Mouse (Mus musculus): Measurements from ENCODE around the gene Nfkb2. TPM values are rescaled to one million over a fixed set of nuclear protein-coding genes. Genes with fewer than 3 reads are reported as not detected.

Nfkb2 gene
- polyA plus RNA-seq, 1 experiment = 20.4 TPM

- Histone ChIP-seq H3K9ac (ENCODE audit: low read depth, poor library complexity, severe bottlenecking) (no peak overlapping the region), H3K27ac (ENCODE audit: insufficient read depth, low read length) (no peak overlapping the region), H3K4me3 (ENCODE audit: low read depth, low read length) (no peak overlapping the region), H3K9me3 (replicated peaks; ENCODE audit: control insufficient read depth, insufficient read depth, low read length, poor library complexity, severe bottlenecking) (no peaks in the 10 kb centered on the region), H3K27me3 (ENCODE audit: control insufficient read depth, insufficient read depth, low read length, poor library complexity, severe bottlenecking) (no peaks in the 10 kb centered on the region), H3K4me1 (ENCODE audit: control insufficient read depth, insufficient read depth, low read length) (no peaks in the 10 kb centered on the region), H3K36me3 (ENCODE audit: control insufficient read depth, insufficient read depth, low read length, poor library complexity, severe bottlenecking) (no peaks in the 10 kb centered on the region)
- TF ChIP-seq CTCF (IDR thresholded peaks at IDR 0.05; ENCODE audit: low read depth, low read length) = no peak
- TF ChIP-seq EP300 (IDR thresholded peaks at IDR 0.05; ENCODE audit: insufficient read depth, low read depth, low read length) = no peak
- no peak for TF ChIP-seq POLR2A (IDR thresholded peaks at IDR 0.05; ENCODE audit: insufficient read depth, low read length)
Observed at GRCm38 (mm10) chr19:46310312-46310865, 6.3 kb downstream of the Nfkb2 start.

GRCm38 (mm10) chr19:46311341-46311740 lies 7.2 kb downstream of the Nfkb2 start:
- Histone ChIP-seq H3K4me1 (ENCODE audit: control insufficient read depth, insufficient read depth, low read length) (no peaks in the 10 kb centered on the region), H3K36me3 (ENCODE audit: control insufficient read depth, insufficient read depth, low read length, poor library complexity, severe bottlenecking) (no peaks in the 10 kb centered on the region), H3K4me3 (ENCODE audit: low read depth, low read length) (no peak overlapping the region), H3K27me3 (ENCODE audit: control insufficient read depth, insufficient read depth, low read length, poor library complexity, severe bottlenecking) (0 out of 2 replicates have a peak, but pooled peaks cover 2% of the 10 kb centered on the region), H3K9me3 (replicated peaks; ENCODE audit: control insufficient read depth, insufficient read depth, low read length, poor library complexity, severe bottlenecking) (no peaks in the 10 kb centered on the region), H3K9ac (ENCODE audit: low read depth, poor library complexity, severe bottlenecking) (no peak overlapping the region), H3K27ac (ENCODE audit: insufficient read depth, low read length) (no peak overlapping the region)
- no peak for TF ChIP-seq POLR2A (IDR thresholded peaks at IDR 0.05; ENCODE audit: insufficient read depth, low read length)
- TF ChIP-seq CTCF (IDR thresholded peaks at IDR 0.05; ENCODE audit: low read depth, low read length) = no peak
- no peak for TF ChIP-seq EP300 (IDR thresholded peaks at IDR 0.05; ENCODE audit: insufficient read depth, low read depth, low read length)

- H3K4me3 ChIP-seq (ENCODE audit: low read depth, low read length) = no peak overlapping the region
- no peaks in the 10 kb centered on the region for H3K4me1 ChIP-seq (ENCODE audit: control insufficient read depth, insufficient read depth, low read length)
- TF ChIP-seq EP300 (IDR thresholded peaks at IDR 0.05; ENCODE audit: insufficient read depth, low read depth, low read length) (no peak), CTCF (IDR thresholded peaks at IDR 0.05; ENCODE audit: low read depth, low read length) (no peak), POLR2A (IDR thresholded peaks at IDR 0.05; ENCODE audit: insufficient read depth, low read length) (no peak)
- H3K36me3 ChIP-seq (ENCODE audit: control insufficient read depth, insufficient read depth, low read length, poor library complexity, severe bottlenecking) = no peaks in the 10 kb centered on the region
- H3K9ac ChIP-seq (ENCODE audit: low read depth, poor library complexity, severe bottlenecking) = no peak overlapping the region
- H3K27ac ChIP-seq (ENCODE audit: insufficient read depth, low read length) = no peak overlapping the region
- no peaks in the 10 kb centered on the region for H3K9me3 ChIP-seq (replicated peaks; ENCODE audit: control insufficient read depth, insufficient read depth, low read length, poor library complexity, severe bottlenecking)
- peaks cover 5% of the 10 kb centered on the region; the same call in 1 of the 2 replicates for H3K27me3 ChIP-seq (ENCODE audit: control insufficient read depth, insufficient read depth, low read length, poor library complexity, severe bottlenecking)
Observed at GRCm38 (mm10) chr19:46312566-46312965, 8.4 kb downstream of the Nfkb2 start.

GRCm38 (mm10) chr19:46313116-46313515 lies 9.0 kb downstream of the Nfkb2 start:
- Histone ChIP-seq H3K9me3 (replicated peaks; ENCODE audit: control insufficient read depth, insufficient read depth, low read length, poor library complexity, severe bottlenecking) (no peaks in the 10 kb centered on the region), H3K27ac (ENCODE audit: insufficient read depth, low read length) (no peak overlapping the region), H3K9ac (ENCODE audit: low read depth, poor library complexity, severe bottlenecking) (no peak overlapping the region), H3K4me1 (ENCODE audit: control insufficient read depth, insufficient read depth, low read length) (no peaks in the 10 kb centered on the region), H3K4me3 (ENCODE audit: low read depth, low read length) (no peak overlapping the region), H3K36me3 (ENCODE audit: control insufficient read depth, insufficient read depth, low read length, poor library complexity, severe bottlenecking) (no peaks in the 10 kb centered on the region), H3K27me3 (ENCODE audit: control insufficient read depth, insufficient read depth, low read length, poor library complexity, severe bottlenecking) (peaks cover 9% of the 10 kb centered on the region)
- no peak for TF ChIP-seq CTCF (IDR thresholded peaks at IDR 0.05; ENCODE audit: low read depth, low read length)
- no peak for TF ChIP-seq EP300 (IDR thresholded peaks at IDR 0.05; ENCODE audit: insufficient read depth, low read depth, low read length)
- TF ChIP-seq POLR2A (IDR thresholded peaks at IDR 0.05; ENCODE audit: insufficient read depth, low read length) = no peak

GRCm38 (mm10) chr19:46313591-46313990 lies 9.5 kb downstream of the Nfkb2 start:
- no peak for TF ChIP-seq CTCF (IDR thresholded peaks at IDR 0.05; ENCODE audit: low read depth, low read length)
- TF ChIP-seq EP300 (IDR thresholded peaks at IDR 0.05; ENCODE audit: insufficient read depth, low read depth, low read length) = no peak
- no peak for TF ChIP-seq POLR2A (IDR thresholded peaks at IDR 0.05; ENCODE audit: insufficient read depth, low read length)
- H3K4me1 ChIP-seq (ENCODE audit: control insufficient read depth, insufficient read depth, low read length) = no peaks in the 10 kb centered on the region
- H3K4me3 ChIP-seq (ENCODE audit: low read depth, low read length) = no peak overlapping the region
- no peaks in the 10 kb centered on the region for H3K9me3 ChIP-seq (replicated peaks; ENCODE audit: control insufficient read depth, insufficient read depth, low read length, poor library complexity, severe bottlenecking)
- H3K36me3 ChIP-seq (ENCODE audit: control insufficient read depth, insufficient read depth, low read length, poor library complexity, severe bottlenecking) = no peaks in the 10 kb centered on the region
- H3K27me3 ChIP-seq (ENCODE audit: control insufficient read depth, insufficient read depth, low read length, poor library complexity, severe bottlenecking) = peaks cover 9% of the 10 kb centered on the region
- H3K27ac ChIP-seq (ENCODE audit: insufficient read depth, low read length) = no peak overlapping the region
- no peak overlapping the region for H3K9ac ChIP-seq (ENCODE audit: low read depth, poor library complexity, severe bottlenecking)

- H3K27ac ChIP-seq (ENCODE audit: insufficient read depth, low read length) = no peak overlapping the region
- TF ChIP-seq CTCF (IDR thresholded peaks at IDR 0.05; ENCODE audit: low read depth, low read length) (no peak), POLR2A (IDR thresholded peaks at IDR 0.05; ENCODE audit: insufficient read depth, low read length) (no peak), EP300 (IDR thresholded peaks at IDR 0.05; ENCODE audit: insufficient read depth, low read depth, low read length) (no peak)
Observed at GRCm38 (mm10) chr19:46314151-46314601, 10.1 kb downstream of the Nfkb2 start.

More at GRCm38 (mm10) chr19:46314151-46314601, 10.1 kb downstream of the Nfkb2 start:
- H3K4me1 ChIP-seq (ENCODE audit: control insufficient read depth, insufficient read depth, low read length) = no peaks in the 10 kb centered on the region
- no peaks in the 10 kb centered on the region for H3K9me3 ChIP-seq (replicated peaks; ENCODE audit: control insufficient read depth, insufficient read depth, low read length, poor library complexity, severe bottlenecking)
- H3K36me3 ChIP-seq (ENCODE audit: control insufficient read depth, insufficient read depth, low read length, poor library complexity, severe bottlenecking) = no peaks in the 10 kb centered on the region
- H3K27me3 ChIP-seq (ENCODE audit: control insufficient read depth, insufficient read depth, low read length, poor library complexity, severe bottlenecking) = peaks cover 9% of the 10 kb centered on the region
- H3K4me3 ChIP-seq (ENCODE audit: low read depth, low read length) = peak overlapping the region; percentile 42
- H3K9ac ChIP-seq (ENCODE audit: low read depth, poor library complexity, severe bottlenecking) = no peak overlapping the region
